Mouse (Mus musculus): ENCODE measurements at regions not wholly inside any gene's neighbourhood (a gene's known extent, or its start where the extent isn't known, plus 50 kb on each side); places are given as distances from the start of the nearest gene placed in this dataset.
A peak's percentile ranks its signal among the peaks of the same experiment; 100 is the strongest.

DNA sequence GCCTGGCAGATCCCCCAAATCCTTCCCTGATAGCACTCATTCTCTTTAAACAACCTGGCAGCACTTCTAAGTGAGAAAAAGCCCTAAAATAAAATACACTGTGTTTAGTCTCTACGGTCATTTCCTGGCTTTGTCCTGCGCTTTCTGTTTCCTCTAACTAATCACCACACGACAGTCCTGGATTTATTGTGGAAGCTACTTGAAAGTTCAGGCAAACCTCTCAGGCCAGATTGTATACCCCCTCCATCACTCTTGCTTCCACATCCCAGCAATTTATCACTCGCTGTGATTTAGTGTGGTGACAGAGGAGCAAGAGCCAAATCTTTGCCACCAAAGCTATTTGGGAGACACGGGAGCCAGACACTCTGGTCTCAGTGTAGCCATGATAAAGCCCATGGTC, 221.0 kb upstream of the Slc24a2 start:
- no peaks in the 10 kb centered on the region for H3K27me3 ChIP-seq (ENCODE audit: control insufficient read depth, insufficient read depth, low read length)
- no peak overlapping the region for H3K4me3 ChIP-seq (ENCODE audit: insufficient read depth, low read depth, low read length)
- no peaks in the 10 kb centered on the region for H3K4me1 ChIP-seq (ENCODE audit: control insufficient read depth, insufficient read depth, low read length)
- TF ChIP-seq CTCF (IDR thresholded peaks at IDR 0.05; ENCODE audit: low read depth, low read length), result no peak
- TF ChIP-seq POLR2A (IDR thresholded peaks at IDR 0.05; ENCODE audit: extremely low read depth, insufficient read depth, low read length), result no peak
- no peaks in the 10 kb centered on the region for H3K79me2 ChIP-seq (ENCODE audit: control insufficient read depth, insufficient read depth, low read length)
- no peaks in the 10 kb centered on the region for H3K36me3 ChIP-seq (ENCODE audit: control insufficient read depth, insufficient read depth, low read length)
- H3K9ac ChIP-seq (ENCODE audit: low read depth, low read length), result no peak overlapping the region
- H3K27ac ChIP-seq (replicated peaks; ENCODE audit: insufficient read depth, low read depth, low read length), result no peak overlapping the region
- 46% methylated on average over 5 of the region's 5 CpGs for WGBS
- no peak for DNase-seq (ENCODE audit: extremely low read depth, low read depth, low spot score)

DNA sequence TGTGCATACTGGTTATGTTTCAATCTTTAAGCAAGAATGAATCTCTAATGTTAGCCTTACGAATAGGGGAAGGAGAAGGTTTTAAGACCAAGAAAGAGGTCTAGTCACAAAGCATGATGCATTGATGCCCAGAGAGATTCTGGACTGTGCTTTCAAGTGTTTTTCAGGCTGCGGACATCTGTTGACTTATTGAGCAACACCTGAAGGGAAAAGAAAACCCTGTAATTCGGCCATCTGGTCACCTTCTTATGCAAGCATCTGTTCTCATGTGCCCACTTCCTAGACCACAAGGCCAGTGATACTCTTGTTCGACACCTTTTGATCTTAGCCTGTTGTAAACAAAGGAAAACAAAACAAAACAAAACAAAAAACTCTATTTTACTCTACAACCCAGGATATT, 218.1 kb upstream of the Slc24a2 start:
- no peak overlapping the region for H3K27ac ChIP-seq (replicated peaks; ENCODE audit: insufficient read depth, low read depth, low read length)
- DNase-seq (ENCODE audit: extremely low read depth, low read depth, low spot score), result peak; percentile 17
- H3K27me3 ChIP-seq (ENCODE audit: control insufficient read depth, insufficient read depth, low read length), result no peaks in the 10 kb centered on the region
- TF ChIP-seq CTCF (IDR thresholded peaks at IDR 0.05; ENCODE audit: low read depth, low read length) (no peak), POLR2A (IDR thresholded peaks at IDR 0.05; ENCODE audit: extremely low read depth, insufficient read depth, low read length) (no peak)
- WGBS, result 58% methylated on average over 4 of the region's 4 CpGs
- no peaks in the 10 kb centered on the region for H3K4me1 ChIP-seq (ENCODE audit: control insufficient read depth, insufficient read depth, low read length)
- no peak overlapping the region for H3K9ac ChIP-seq (ENCODE audit: low read depth, low read length)
- no peak overlapping the region for H3K4me3 ChIP-seq (ENCODE audit: insufficient read depth, low read depth, low read length)
- H3K79me2 ChIP-seq (ENCODE audit: control insufficient read depth, insufficient read depth, low read length), result no peaks in the 10 kb centered on the region
- H3K36me3 ChIP-seq (ENCODE audit: control insufficient read depth, insufficient read depth, low read length), result no peaks in the 10 kb centered on the region

DNA sequence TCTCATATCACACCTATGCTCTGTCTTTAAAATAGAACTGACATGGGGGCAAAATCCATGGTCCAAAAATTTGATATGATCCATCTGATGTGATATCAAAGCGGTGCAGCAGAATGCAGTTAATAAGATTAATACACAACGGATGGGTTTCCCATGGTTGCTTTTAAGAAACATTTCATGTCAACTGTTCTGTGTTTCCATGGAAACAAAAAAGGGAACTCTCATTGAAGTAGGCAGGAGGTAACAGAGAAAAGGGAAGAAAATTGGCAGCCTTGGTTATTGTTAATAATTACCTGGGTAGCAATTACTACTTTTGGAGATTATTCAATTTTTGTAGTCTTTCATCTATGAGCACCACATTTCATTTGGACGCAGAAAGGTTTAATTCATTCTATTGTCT, 216.6 kb upstream of the Slc24a2 start:
- no peak overlapping the region for H3K4me3 ChIP-seq (ENCODE audit: insufficient read depth, low read depth, low read length)
- H3K79me2 ChIP-seq (ENCODE audit: control insufficient read depth, insufficient read depth, low read length), result no peaks in the 10 kb centered on the region
- DNase-seq (ENCODE audit: extremely low read depth, low read depth, low spot score), result peak; percentile 8
- 86% methylated on average over 3 of the region's 3 CpGs for WGBS
- no peak overlapping the region for H3K27ac ChIP-seq (replicated peaks; ENCODE audit: insufficient read depth, low read depth, low read length)
- no peak overlapping the region for H3K9ac ChIP-seq (ENCODE audit: low read depth, low read length)
- H3K4me1 ChIP-seq (ENCODE audit: control insufficient read depth, insufficient read depth, low read length), result no peaks in the 10 kb centered on the region
- no peaks in the 10 kb centered on the region for H3K36me3 ChIP-seq (ENCODE audit: control insufficient read depth, insufficient read depth, low read length)
- H3K27me3 ChIP-seq (ENCODE audit: control insufficient read depth, insufficient read depth, low read length), result no peaks in the 10 kb centered on the region
- TF ChIP-seq POLR2A (IDR thresholded peaks at IDR 0.05; ENCODE audit: extremely low read depth, insufficient read depth, low read length), result no peak
- TF ChIP-seq CTCF (IDR thresholded peaks at IDR 0.05; ENCODE audit: low read depth, low read length), result no peak

DNA sequence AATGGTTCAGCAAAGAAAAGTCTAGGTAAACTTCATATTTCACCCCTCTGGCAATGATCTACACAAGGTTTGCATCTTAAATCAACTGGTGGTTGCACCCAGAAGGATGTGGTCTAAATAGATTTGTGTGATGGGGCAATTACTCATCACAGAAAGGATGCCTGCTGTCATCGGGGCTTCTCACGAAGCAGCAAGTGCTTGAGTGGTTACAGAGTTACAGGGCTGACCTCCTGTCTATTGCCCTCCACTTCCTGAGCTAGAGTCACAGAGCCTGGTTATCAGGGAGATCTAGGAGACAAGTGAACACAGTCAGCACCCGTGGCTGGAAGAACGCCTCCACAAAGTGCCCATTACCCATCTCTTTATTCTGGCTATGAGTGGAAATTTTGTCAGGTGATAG, 203.9 kb upstream of the Slc24a2 start:
- no peaks in the 10 kb centered on the region for H3K79me2 ChIP-seq (ENCODE audit: control insufficient read depth, insufficient read depth, low read length)
- no peak for TF ChIP-seq CTCF (IDR thresholded peaks at IDR 0.05; ENCODE audit: low read depth, low read length)
- no peak for TF ChIP-seq POLR2A (IDR thresholded peaks at IDR 0.05; ENCODE audit: extremely low read depth, insufficient read depth, low read length)
- no peak overlapping the region for H3K27ac ChIP-seq (replicated peaks; ENCODE audit: insufficient read depth, low read depth, low read length)
- no peak overlapping the region for H3K4me3 ChIP-seq (ENCODE audit: insufficient read depth, low read depth, low read length)
- 51% methylated on average over 4 of the region's 4 CpGs for WGBS
- no peaks in the 10 kb centered on the region for H3K4me1 ChIP-seq (ENCODE audit: control insufficient read depth, insufficient read depth, low read length)
- no peak for DNase-seq (ENCODE audit: extremely low read depth, low read depth, low spot score)
- no peaks in the 10 kb centered on the region for H3K27me3 ChIP-seq (ENCODE audit: control insufficient read depth, insufficient read depth, low read length)
- no peak overlapping the region for H3K9ac ChIP-seq (ENCODE audit: low read depth, low read length)
- H3K36me3 ChIP-seq (ENCODE audit: control insufficient read depth, insufficient read depth, low read length), result no peaks in the 10 kb centered on the region

DNA sequence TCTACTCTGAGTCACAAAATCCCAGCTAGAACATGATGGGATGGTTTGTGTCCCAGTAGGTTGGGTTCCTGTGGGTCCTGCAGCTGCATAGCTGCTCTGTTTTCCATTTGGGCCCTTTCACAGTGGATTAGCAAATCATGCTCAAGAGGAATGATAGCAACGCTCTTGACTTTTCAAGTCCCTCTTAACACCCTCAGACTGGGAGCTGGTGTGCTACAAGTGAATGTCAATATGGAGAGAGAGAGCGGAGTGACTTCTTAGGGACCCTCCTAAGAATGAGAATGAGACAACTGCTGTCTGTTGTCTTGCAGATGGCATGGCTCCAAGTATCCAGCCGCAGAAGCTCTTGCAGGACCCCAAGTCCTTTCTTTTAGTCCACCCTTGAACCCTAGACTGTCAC, 198.1 kb upstream of the Slc24a2 start:
- no peaks in the 10 kb centered on the region for H3K36me3 ChIP-seq (ENCODE audit: control insufficient read depth, insufficient read depth, low read length)
- WGBS, result 84% methylated on average over 3 of the region's 3 CpGs
- H3K27me3 ChIP-seq (ENCODE audit: control insufficient read depth, insufficient read depth, low read length), result no peaks in the 10 kb centered on the region
- H3K4me3 ChIP-seq (ENCODE audit: insufficient read depth, low read depth, low read length), result no peak overlapping the region
- no peaks in the 10 kb centered on the region for H3K79me2 ChIP-seq (ENCODE audit: control insufficient read depth, insufficient read depth, low read length)
- no peak for TF ChIP-seq POLR2A (IDR thresholded peaks at IDR 0.05; ENCODE audit: extremely low read depth, insufficient read depth, low read length)
- TF ChIP-seq CTCF (IDR thresholded peaks at IDR 0.05; ENCODE audit: low read depth, low read length), result no peak
- no peak overlapping the region for H3K9ac ChIP-seq (ENCODE audit: low read depth, low read length)
- H3K4me1 ChIP-seq (ENCODE audit: control insufficient read depth, insufficient read depth, low read length), result no peaks in the 10 kb centered on the region
- no peak overlapping the region for H3K27ac ChIP-seq (replicated peaks; ENCODE audit: insufficient read depth, low read depth, low read length)
- no peak for DNase-seq (ENCODE audit: extremely low read depth, low read depth, low spot score)

DNA sequence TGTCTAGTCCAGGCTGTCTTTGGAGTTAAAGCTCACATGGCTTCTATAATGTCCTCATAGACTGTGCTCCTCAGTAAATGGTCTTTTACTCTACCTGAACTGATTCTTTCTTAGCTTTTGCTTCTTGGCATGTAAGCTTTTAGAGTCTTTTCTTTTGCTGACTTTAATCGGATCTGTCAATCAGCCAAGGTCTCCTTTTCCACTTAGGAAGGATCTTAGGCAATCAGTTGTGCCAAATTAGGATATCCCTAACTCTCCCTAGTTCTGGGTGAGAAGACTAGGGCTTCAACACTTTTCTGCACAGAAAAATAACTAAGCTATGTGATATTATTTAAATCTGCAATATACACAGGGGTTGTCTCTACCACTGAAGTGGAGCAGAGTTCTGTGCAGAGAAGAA, 193.8 kb upstream of the Slc24a2 start:
- TF ChIP-seq POLR2A (IDR thresholded peaks at IDR 0.05; ENCODE audit: extremely low read depth, insufficient read depth, low read length), result no peak
- TF ChIP-seq CTCF (IDR thresholded peaks at IDR 0.05; ENCODE audit: low read depth, low read length), result no peak
- H3K27me3 ChIP-seq (ENCODE audit: control insufficient read depth, insufficient read depth, low read length), result no peaks in the 10 kb centered on the region
- no peaks in the 10 kb centered on the region for H3K79me2 ChIP-seq (ENCODE audit: control insufficient read depth, insufficient read depth, low read length)
- no peak overlapping the region for H3K4me3 ChIP-seq (ENCODE audit: insufficient read depth, low read depth, low read length)
- H3K4me1 ChIP-seq (ENCODE audit: control insufficient read depth, insufficient read depth, low read length), result no peaks in the 10 kb centered on the region
- no peak for DNase-seq (ENCODE audit: extremely low read depth, low read depth, low spot score)
- 86% methylated on average over 1 of the region's 1 CpGs for WGBS
- no peaks in the 10 kb centered on the region for H3K36me3 ChIP-seq (ENCODE audit: control insufficient read depth, insufficient read depth, low read length)
- H3K9ac ChIP-seq (ENCODE audit: low read depth, low read length), result no peak overlapping the region
- H3K27ac ChIP-seq (replicated peaks; ENCODE audit: insufficient read depth, low read depth, low read length), result no peak overlapping the region

Measured in liver, adult 2 months (tissue).